Mouse (Mus musculus) embryonic fibroblast, embryonic 13.5 days (primary cell): ENCODE measurements around the gene Troap.

Experiments
- CTCF ChIP-seq: IDR thresholded peaks from 2 replicates; pipeline ENCODE4 v1.5.1; 2011; ENCODE audit warnings: mild to moderate bottlenecking, control low read depth, low read length, moderate library complexity, borderline replicate concordance; ENCODE audit not compliant: insufficient read depth
- POLR2A ChIP-seq: IDR thresholded peaks from 2 replicates; pipeline ENCODE4 v1.6.1; 2011; ENCODE audit warnings: low read depth, mild to moderate bottlenecking, control low read depth, low read length, moderate library complexity

GRCm38 (mm10) chr15:99099139-99099556 is 24.8 kb downstream of the Troap start:
- TF ChIP-seq POLR2A (no peak), CTCF (peak; percentile 85)
